Mouse (Mus musculus): ENCODE data around the gene Sbp. TPM values are rescaled to one million over a fixed set of nuclear protein-coding genes. Genes with fewer than 3 reads are reported as not detected.

Sbp gene
- polyA plus RNA-seq, 1 experiment from 2014 or later: not detected

DNA sequence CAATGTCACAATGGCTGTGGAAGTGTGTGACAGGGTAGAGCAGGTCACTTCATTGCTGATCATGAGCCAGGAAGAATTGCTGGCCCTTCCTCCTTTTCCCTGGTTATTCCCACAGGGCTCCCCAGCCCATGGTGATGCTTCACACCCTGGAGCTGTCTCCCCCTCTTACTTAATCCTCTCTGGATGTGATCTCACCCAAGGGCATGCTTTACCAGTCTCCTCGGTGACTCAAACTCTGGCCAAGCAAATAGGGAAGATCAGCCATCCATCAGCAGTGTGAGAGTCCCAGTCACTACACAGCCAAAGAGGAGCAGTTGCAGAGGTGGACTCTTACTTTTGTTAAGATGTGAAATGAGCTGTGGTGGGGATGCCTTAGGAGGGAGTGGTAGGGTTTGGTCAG lies 43.5 kb downstream of the Sbp start:
- ATAC-seq (no peak), DNase-seq (ENCODE audit: low spot score) (no peak)
- Histone ChIP-seq H3K4me1 (ENCODE audit: insufficient read depth, low read depth, low read length) (no peaks in the 10 kb centered on the region), H3K4me3 (ENCODE audit: low read depth, low read length) (no peak overlapping the region), H3K27me3 (replicated peaks; ENCODE audit: insufficient read depth, low read length) (0 out of 2 replicates have a peak, but pooled peaks cover 3% of the 10 kb centered on the region), H3K36me3 (ENCODE audit: insufficient read depth, low read length) (no peaks in the 10 kb centered on the region), H3K9ac (replicated peaks; ENCODE audit: low read depth) (no peak overlapping the region), H3K27ac (ENCODE audit: low read length) (no peak overlapping the region), H3K4me2 (replicated peaks; ENCODE audit: low read depth, low read length) (no peak overlapping the region), H3K9me3 (ENCODE audit: low read length) (no peaks in the 10 kb centered on the region)
- 61% methylated on average over 1 of the region's 1 CpGs for WGBS
- TF ChIP-seq CTCF (IDR thresholded peaks at IDR 0.05) (no peak), EP300 (IDR thresholded peaks at IDR 0.05) (no peak)

DNA sequence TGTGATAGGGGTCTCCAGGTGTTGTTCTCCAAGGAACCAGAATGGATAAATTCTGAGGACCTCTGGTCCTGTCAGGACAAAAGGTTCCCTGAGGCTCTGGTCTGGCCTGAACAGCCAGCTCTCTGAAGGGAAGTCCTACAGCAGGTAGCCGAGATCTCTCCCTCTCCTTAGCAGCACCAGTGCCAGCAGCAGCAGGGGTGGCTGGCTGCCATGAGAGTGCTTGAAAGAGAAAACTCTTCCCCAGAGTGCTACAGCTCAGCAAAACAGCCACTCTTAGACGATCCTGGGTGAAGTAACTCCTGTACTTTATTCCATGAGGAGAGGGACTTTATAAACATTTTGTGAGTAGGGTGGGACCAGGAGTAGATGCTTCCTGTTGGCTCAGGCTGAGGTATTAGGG lies 48.3 kb downstream of the Sbp start:
- H3K9me3 ChIP-seq (ENCODE audit: low read length): no peaks in the 10 kb centered on the region
- no peak for TF ChIP-seq EP300 (IDR thresholded peaks at IDR 0.05)
- TF ChIP-seq CTCF (IDR thresholded peaks at IDR 0.05): no peak
- 48% methylated on average over 2 of the region's 2 CpGs for WGBS
- H3K4me3 ChIP-seq (ENCODE audit: low read depth, low read length): no peak overlapping the region
- H3K4me1 ChIP-seq (ENCODE audit: insufficient read depth, low read depth, low read length): no peaks in the 10 kb centered on the region; the same call in 1 of the 2 replicates
- no peak overlapping the region for H3K4me2 ChIP-seq (replicated peaks; ENCODE audit: low read depth, low read length)
- H3K27me3 ChIP-seq (replicated peaks; ENCODE audit: insufficient read depth, low read length): 0 out of 2 replicates have a peak, but pooled peaks cover 3% of the 10 kb centered on the region
- H3K36me3 ChIP-seq (ENCODE audit: insufficient read depth, low read length): no peaks in the 10 kb centered on the region
- DNase-seq (ENCODE audit: low spot score) (peak; percentile 75), ATAC-seq (peak; percentile 82)
- no peak overlapping the region for H3K27ac ChIP-seq (ENCODE audit: low read length)
- H3K9ac ChIP-seq (replicated peaks; ENCODE audit: low read depth): no peak overlapping the region

DNA sequence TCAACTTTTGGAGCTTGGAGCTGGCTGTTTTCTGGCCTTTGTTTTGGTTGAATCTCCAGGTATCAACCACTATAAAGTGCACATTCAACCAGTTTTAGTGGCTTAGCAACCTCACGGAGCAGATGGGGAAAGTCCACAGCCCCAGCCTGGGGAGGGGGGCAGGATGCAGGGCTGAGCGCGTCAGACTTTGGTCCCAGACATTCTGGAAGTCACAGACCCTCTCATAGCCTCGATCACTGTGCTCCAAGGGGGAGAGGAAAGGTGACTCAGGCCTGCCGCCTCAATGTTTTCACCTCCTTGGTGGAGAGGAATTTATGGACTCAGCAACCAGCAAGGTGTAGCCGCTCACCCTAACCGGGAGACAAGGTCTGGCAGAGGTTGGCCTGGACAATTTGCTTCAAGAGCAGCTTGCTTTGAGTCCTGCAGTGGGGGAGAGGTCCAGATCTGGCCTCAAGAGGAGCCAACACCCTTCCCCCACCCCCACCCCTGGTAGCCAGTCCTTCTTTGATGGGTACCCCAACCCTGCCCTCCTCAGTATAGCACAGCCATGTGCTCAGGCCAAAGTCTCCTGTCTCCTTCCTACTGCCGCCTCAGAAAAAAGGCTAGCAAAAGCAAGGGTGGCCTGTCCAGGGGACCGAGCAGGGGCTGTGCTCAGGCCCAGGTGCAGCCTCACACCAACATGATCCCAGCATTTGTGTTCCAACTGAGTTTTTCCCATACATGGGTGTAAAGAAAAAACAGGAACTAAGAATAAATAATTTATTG lies 51.5 kb downstream of the Sbp start:
- Histone ChIP-seq H3K4me3 (ENCODE audit: low read depth, low read length) (no peak overlapping the region), H3K9ac (replicated peaks; ENCODE audit: low read depth) (no peak overlapping the region), H3K27ac (ENCODE audit: low read length) (no peak overlapping the region), H3K9me3 (ENCODE audit: low read length) (no peaks in the 10 kb centered on the region), H3K4me1 (ENCODE audit: insufficient read depth, low read depth, low read length) (no peaks in the 10 kb centered on the region; the same call in 1 of the 2 replicates), H3K36me3 (ENCODE audit: insufficient read depth, low read length) (no peaks in the 10 kb centered on the region), H3K27me3 (replicated peaks; ENCODE audit: insufficient read depth, low read length) (0 out of 2 replicates have a peak, but pooled peaks cover 5% of the 10 kb centered on the region), H3K4me2 (replicated peaks; ENCODE audit: low read depth, low read length) (peak overlapping the region; percentile 25)
- ATAC-seq: peak; percentile 11
- 71% methylated on average over 9 of the region's 9 CpGs for WGBS
- DNase-seq (ENCODE audit: low spot score): no peak
- TF ChIP-seq CTCF (IDR thresholded peaks at IDR 0.05) (no peak), EP300 (IDR thresholded peaks at IDR 0.05) (no peak)

DNA sequence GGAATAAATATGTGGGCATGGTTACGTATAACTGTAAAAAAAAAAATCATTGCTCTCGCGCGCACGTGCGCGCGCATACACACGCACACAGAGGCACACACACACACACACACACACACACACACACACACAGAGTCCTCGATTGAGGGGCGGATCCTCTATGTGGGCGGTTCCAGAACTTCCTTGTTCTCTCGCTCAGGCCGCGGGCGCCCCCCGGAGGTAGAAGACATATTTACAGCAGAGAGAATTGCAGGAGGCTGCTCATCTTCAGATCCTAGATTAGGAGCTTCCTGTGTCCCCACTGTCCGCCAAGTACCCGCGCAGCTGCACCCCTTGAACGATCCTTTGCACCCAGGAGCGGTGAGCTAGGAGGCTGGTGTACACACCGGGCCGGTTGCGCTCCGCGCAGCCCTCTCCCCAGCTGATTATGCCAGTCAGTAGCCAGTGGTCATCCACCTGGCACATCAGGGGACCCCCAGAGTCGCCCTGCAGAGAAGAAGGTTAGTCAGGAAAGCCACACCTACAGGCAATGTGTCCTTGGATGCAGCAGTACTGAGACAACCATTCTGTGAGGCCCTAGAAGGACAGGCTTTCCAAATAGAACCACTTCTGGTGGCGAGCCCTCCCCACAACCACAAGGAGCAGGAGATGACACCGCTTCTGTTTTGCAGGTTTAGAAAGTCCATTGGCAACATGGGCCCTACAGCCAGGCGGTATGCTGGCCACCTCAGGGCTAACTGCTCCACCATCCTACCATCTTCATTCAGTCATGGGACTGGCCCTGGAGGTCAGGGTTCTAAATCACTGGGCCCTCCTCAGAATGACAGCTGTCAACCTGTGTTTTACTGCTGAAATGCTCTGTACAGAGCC lies 52.3 kb downstream of the Sbp start:
- Histone ChIP-seq H3K4me3 (ENCODE audit: low read depth, low read length) (no peak overlapping the region), H3K27ac (ENCODE audit: low read length) (no peak overlapping the region)

DNA sequence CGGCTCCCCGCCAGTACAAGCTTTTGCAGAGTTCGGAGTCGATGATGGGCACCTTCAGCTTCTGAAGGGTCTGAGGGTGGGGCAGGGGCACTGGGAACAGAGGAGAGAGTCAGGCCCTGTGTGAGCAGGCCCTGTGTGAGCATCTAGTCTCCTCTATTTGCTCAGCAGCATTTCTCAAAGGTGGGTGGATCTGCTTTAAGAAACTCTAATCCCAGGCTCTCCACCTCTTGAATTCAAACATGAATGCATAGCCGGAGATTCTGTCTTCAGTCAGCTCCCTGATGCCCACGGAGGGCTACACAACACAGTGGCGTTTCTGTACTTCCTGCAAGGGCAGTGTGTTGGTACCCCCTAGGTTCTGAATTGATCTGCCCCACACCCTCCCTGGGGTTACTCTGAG lies 53.2 kb downstream of the Sbp start:
- no peaks in the 10 kb centered on the region for H3K36me3 ChIP-seq (ENCODE audit: insufficient read depth, low read length)
- H3K27ac ChIP-seq (ENCODE audit: low read length): no peak overlapping the region
- no peak for DNase-seq (ENCODE audit: low spot score)
- H3K4me1 ChIP-seq (ENCODE audit: insufficient read depth, low read depth, low read length): no peaks in the 10 kb centered on the region; the same call in 1 of the 2 replicates
- no peak for ATAC-seq
- no peak overlapping the region for H3K9ac ChIP-seq (replicated peaks; ENCODE audit: low read depth)
- WGBS: 65% methylated on average over 7 of the region's 7 CpGs
- H3K4me3 ChIP-seq (ENCODE audit: low read depth, low read length): no peak overlapping the region
- TF ChIP-seq CTCF (IDR thresholded peaks at IDR 0.05) (no peak), EP300 (IDR thresholded peaks at IDR 0.05) (no peak)
- H3K27me3 ChIP-seq (replicated peaks; ENCODE audit: insufficient read depth, low read length): 0 out of 2 replicates have a peak, but pooled peaks cover 5% of the 10 kb centered on the region
- no peaks in the 10 kb centered on the region for H3K9me3 ChIP-seq (ENCODE audit: low read length)
- H3K4me2 ChIP-seq (replicated peaks; ENCODE audit: low read depth, low read length): no peak overlapping the region

More for the DNA sequence above, 52.3 kb downstream of the Sbp start:
- WGBS: 12% methylated on average over 30 of the region's 31 CpGs
- Histone ChIP-seq H3K4me2 (replicated peaks; ENCODE audit: low read depth, low read length) (peak overlapping the region; percentile 25), H3K36me3 (ENCODE audit: insufficient read depth, low read length) (no peaks in the 10 kb centered on the region), H3K9me3 (ENCODE audit: low read length) (no peaks in the 10 kb centered on the region), H3K27me3 (replicated peaks; ENCODE audit: insufficient read depth, low read length) (0 out of 2 replicates have a peak, but pooled peaks cover 5% of the 10 kb centered on the region), H3K9ac (replicated peaks; ENCODE audit: low read depth) (no peak overlapping the region), H3K4me1 (ENCODE audit: insufficient read depth, low read depth, low read length) (no peaks in the 10 kb centered on the region; the same call in 1 of the 2 replicates)
- ATAC-seq (peak; percentile 65), DNase-seq (ENCODE audit: low spot score) (peak; percentile 93)
- TF ChIP-seq EP300 (IDR thresholded peaks at IDR 0.05): no peak; the same call in 1 of the 2 replicates
- TF ChIP-seq CTCF (IDR thresholded peaks at IDR 0.05): peak; percentile 82

Other genes with a start within 250 kb of the Sbp start
- gene 1520401A03Rik, start 218.9 kb upstream of the Sbp start, polyA plus RNA-seq (2015; fragmentation: Nextera tagmentation; extraction: Ambion mirVana): 0.20 TPM in 1 of 2 replicates, not detected in the other
- gene Pkmyt1, start 215.3 kb upstream of the Sbp start, polyA plus RNA-seq (2015; fragmentation: Nextera tagmentation; extraction: Ambion mirVana): 10.4 and 11.5 TPM in 2 replicates
- gene Paqr4, start 200.8 kb upstream of the Sbp start, polyA plus RNA-seq (2015; fragmentation: Nextera tagmentation; extraction: Ambion mirVana): 45.2 and 47.7 TPM in 2 replicates
- gene Kremen2, start 195.8 kb upstream of the Sbp start, polyA plus RNA-seq (2015; fragmentation: Nextera tagmentation; extraction: Ambion mirVana): 0.41 and 0.52 TPM in 2 replicates
- gene Flywch1, start 170.1 kb upstream of the Sbp start, polyA plus RNA-seq (2015; fragmentation: Nextera tagmentation; extraction: Ambion mirVana): 43.1 and 43.5 TPM in 2 replicates
- gene Flywch2, start 155.6 kb upstream of the Sbp start, polyA plus RNA-seq (2015; fragmentation: Nextera tagmentation; extraction: Ambion mirVana): 14.7 and 18.6 TPM in 2 replicates
- 284 and 354 TPM in 2 replicates for gene Srrm2, start 151.1 kb upstream of the Sbp start, polyA plus RNA-seq (2015; fragmentation: Nextera tagmentation; extraction: Ambion mirVana)
- 803 and 893 TPM in 2 replicates for gene Elob, start 112.5 kb upstream of the Sbp start, polyA plus RNA-seq (2015; fragmentation: Nextera tagmentation; extraction: Ambion mirVana)
- gene Prss33, start 105.6 kb upstream of the Sbp start, polyA plus RNA-seq (2015; fragmentation: Nextera tagmentation; extraction: Ambion mirVana): not detected in 2 replicates
- gene Prss32, start 97.8 kb upstream of the Sbp start, polyA plus RNA-seq (2015; fragmentation: Nextera tagmentation; extraction: Ambion mirVana): not detected in 2 replicates
- 0.40 and 0.63 TPM in 2 replicates for gene Prss41, start 97.5 kb upstream of the Sbp start, polyA plus RNA-seq (2015; fragmentation: Nextera tagmentation; extraction: Ambion mirVana)
- not detected in 2 replicates for gene Prss21, start 73.6 kb upstream of the Sbp start, polyA plus RNA-seq (2015; fragmentation: Nextera tagmentation; extraction: Ambion mirVana)
- gene Dcpp1, start 60.8 kb upstream of the Sbp start, polyA plus RNA-seq (2015; fragmentation: Nextera tagmentation; extraction: Ambion mirVana): 0.25 TPM in 1 of 2 replicates, not detected in the other
- gene Dcpp2, start 60.8 kb upstream of the Sbp start, polyA plus RNA-seq (2015; fragmentation: Nextera tagmentation; extraction: Ambion mirVana): not detected in 2 replicates
- 0.35 and 0.64 TPM in 2 replicates for gene Dcpp3, start 24.2 kb upstream of the Sbp start, polyA plus RNA-seq (2015; fragmentation: Nextera tagmentation; extraction: Ambion mirVana)
- gene Sbpl, start 13.6 kb downstream of the Sbp start, polyA plus RNA-seq (2015; fragmentation: Nextera tagmentation; extraction: Ambion mirVana): not detected in 2 replicates
- 0.18 and 0.47 TPM in 2 replicates for gene Prss30, start 38.9 kb downstream of the Sbp start, polyA plus RNA-seq (2015; fragmentation: Nextera tagmentation; extraction: Ambion mirVana)
- 0.57 and 0.77 TPM in 2 replicates for gene Prss22, start 56.4 kb downstream of the Sbp start, polyA plus RNA-seq (2015; fragmentation: Nextera tagmentation; extraction: Ambion mirVana)
- gene Prss27, start 96.5 kb downstream of the Sbp start, polyA plus RNA-seq (2015; fragmentation: Nextera tagmentation; extraction: Ambion mirVana): 0.18 TPM in 2 replicates
- gene Kctd5, start 131.8 kb downstream of the Sbp start, polyA plus RNA-seq (2015; fragmentation: Nextera tagmentation; extraction: Ambion mirVana): 34.3 and 36.9 TPM in 2 replicates
- gene Pdpk1, start 209.3 kb downstream of the Sbp start, polyA plus RNA-seq (2015; fragmentation: Nextera tagmentation; extraction: Ambion mirVana): 26.4 and 32.3 TPM in 2 replicates
- gene Amdhd2, start 222.1 kb downstream of the Sbp start, polyA plus RNA-seq (2015; fragmentation: Nextera tagmentation; extraction: Ambion mirVana): 44.1 and 44.2 TPM in 2 replicates
- gene Atp6v0c, start 228.0 kb downstream of the Sbp start, polyA plus RNA-seq (2015; fragmentation: Nextera tagmentation; extraction: Ambion mirVana): 566 and 620 TPM in 2 replicates